Mouse (Mus musculus): Measurements from ENCODE around the gene Higd2a. TPM values are rescaled to one million over a fixed set of nuclear protein-coding genes. Genes with fewer than 3 reads are reported as not detected.
A peak's percentile ranks its signal among the peaks of the same experiment; 100 is the strongest.
"Not testable (repeated sequence)": the region's sequence is repeated elsewhere in the genome, so short reads cannot be mapped to it uniquely, and the experiment has no call there.

Higd2a gene
- polyA plus RNA-seq, 1 experiment from 2014 or later = 183 TPM

DNA sequence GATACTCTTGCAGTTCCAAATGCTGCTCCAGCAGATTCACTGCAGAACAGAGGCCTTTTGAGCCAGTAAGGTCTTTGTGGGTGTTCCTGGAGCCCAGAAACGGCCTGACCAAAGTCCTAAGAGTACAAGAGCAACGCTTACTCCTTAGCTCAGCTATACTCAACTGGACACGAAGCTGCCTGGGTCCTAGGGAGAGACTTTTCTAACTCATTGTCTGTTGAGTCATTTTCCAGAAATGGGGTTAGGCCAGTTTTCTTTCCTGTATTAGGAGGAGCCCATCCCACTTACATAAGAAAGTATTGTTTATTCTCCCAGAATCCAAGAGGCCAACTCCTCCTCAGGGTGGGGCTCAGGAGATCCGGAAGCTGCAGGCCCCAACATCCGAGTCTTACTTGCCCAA is 15.4 kb downstream of the Higd2a start:
- Histone ChIP-seq H3K27ac (no peak overlapping the region), H3K27me3 (peaks cover 5% of the 10 kb centered on the region; the same call in 1 of the 2 replicates), H3K9ac (no peak overlapping the region), H3K4me2 (no peak overlapping the region), H3K4me1 (peaks cover 8% of the 10 kb centered on the region; the same call in 1 of the 2 replicates), H3K36me3 (peaks cover 5% of the 10 kb centered on the region; the same call in 1 of the 2 replicates), H3K4me3 (no peak overlapping the region), H3K9me3 (no peaks in the 10 kb centered on the region)
- WGBS = 68% methylated on average over 5 of the region's 5 CpGs
- ATAC-seq (ENCODE audit: insufficient number of reproducible peaks, insufficient read depth, low FRiP score, low TSS enrichment, low read depth) = no peak

GRCm38 (mm10) chr13:54607204-54607603 is 17.2 kb downstream of the Higd2a start:
- H3K27me3 ChIP-seq = peaks cover 5% of the 10 kb centered on the region; the same call in 1 of the 2 replicates
- no peak overlapping the region for H3K4me3 ChIP-seq
- no peak overlapping the region for H3K27ac ChIP-seq
- H3K9ac ChIP-seq = no peak overlapping the region
- H3K36me3 ChIP-seq = peaks cover 5% of the 10 kb centered on the region; the same call in 1 of the 2 replicates
- no peaks in the 10 kb centered on the region for H3K9me3 ChIP-seq
- 60% methylated on average over 5 of the region's 5 CpGs for WGBS
- ATAC-seq (ENCODE audit: insufficient number of reproducible peaks, insufficient read depth, low FRiP score, low TSS enrichment, low read depth) = no peak
- H3K4me1 ChIP-seq = peaks cover 16% of the 10 kb centered on the region
- H3K4me2 ChIP-seq = no peak overlapping the region

- 64% methylated on average over 3 of the region's 3 CpGs for WGBS
- Histone ChIP-seq H3K27ac (no peak overlapping the region), H3K4me2 (no peak overlapping the region), H3K36me3 (peaks cover 5% of the 10 kb centered on the region; the same call in 1 of the 2 replicates), H3K9ac (no peak overlapping the region), H3K4me3 (no peak overlapping the region), H3K27me3 (peaks cover 5% of the 10 kb centered on the region; the same call in 1 of the 2 replicates), H3K4me1 (peaks cover 16% of the 10 kb centered on the region), H3K9me3 (no peaks in the 10 kb centered on the region)
- ATAC-seq (ENCODE audit: insufficient number of reproducible peaks, insufficient read depth, low FRiP score, low TSS enrichment, low read depth) = no peak
These were observed 18.0 kb downstream of the Higd2a start for GRCm38 (mm10) chr13:54608002-54608401.

DNA sequence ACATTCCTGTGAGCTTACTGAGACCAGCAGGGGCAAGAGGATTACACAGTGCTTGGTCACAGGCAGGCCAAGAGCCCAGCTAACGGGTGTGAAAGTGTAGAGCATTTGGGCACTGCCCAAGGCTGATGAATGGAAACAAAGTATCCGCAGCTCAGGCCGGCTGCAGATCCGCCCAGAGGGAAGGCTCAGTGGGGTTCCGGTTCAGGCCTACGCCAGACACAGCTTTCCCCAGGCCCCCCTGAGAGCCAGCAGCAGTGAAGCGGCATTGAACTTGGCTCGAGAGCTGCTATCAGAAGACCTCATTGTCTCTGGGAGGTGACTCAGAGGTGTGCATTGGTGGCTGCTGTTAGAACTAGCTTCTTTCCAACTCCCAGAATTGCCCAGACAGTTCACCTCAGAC is 18.7 kb downstream of the Higd2a start:
- H3K4me1 ChIP-seq = peaks cover 16% of the 10 kb centered on the region
- ATAC-seq (ENCODE audit: insufficient number of reproducible peaks, insufficient read depth, low FRiP score, low TSS enrichment, low read depth) = no peak
- peaks cover 5% of the 10 kb centered on the region; the same call in 1 of the 2 replicates for H3K36me3 ChIP-seq
- H3K4me2 ChIP-seq = 0 out of 2 replicates have a peak overlapping the region, but pooled peaks have one; percentile 12
- WGBS = 19% methylated on average over 8 of the region's 8 CpGs
- H3K27ac ChIP-seq = no peak overlapping the region
- H3K9ac ChIP-seq = peak overlapping the region; percentile 53; the same call in 1 of the 2 replicates
- peaks cover 5% of the 10 kb centered on the region; the same call in 1 of the 2 replicates for H3K27me3 ChIP-seq
- no peak overlapping the region for H3K4me3 ChIP-seq
- no peaks in the 10 kb centered on the region for H3K9me3 ChIP-seq

- Histone ChIP-seq H3K27ac (no peak overlapping the region), H3K9me3 (no peaks in the 10 kb centered on the region), H3K27me3 (peaks cover 5% of the 10 kb centered on the region; the same call in 1 of the 2 replicates), H3K4me1 (peaks cover 16% of the 10 kb centered on the region), H3K9ac (peak overlapping the region; percentile 53; the same call in 1 of the 2 replicates), H3K36me3 (peaks cover 5% of the 10 kb centered on the region; the same call in 1 of the 2 replicates), H3K4me2 (no peak overlapping the region), H3K4me3 (no peak overlapping the region)
- ATAC-seq (ENCODE audit: insufficient number of reproducible peaks, insufficient read depth, low FRiP score, low TSS enrichment, low read depth) = no peak
- WGBS = 5% methylated on average over 1 of the region's 1 CpGs
These were observed 19.3 kb downstream of the Higd2a start for GRCm38 (mm10) chr13:54609301-54609700.

DNA sequence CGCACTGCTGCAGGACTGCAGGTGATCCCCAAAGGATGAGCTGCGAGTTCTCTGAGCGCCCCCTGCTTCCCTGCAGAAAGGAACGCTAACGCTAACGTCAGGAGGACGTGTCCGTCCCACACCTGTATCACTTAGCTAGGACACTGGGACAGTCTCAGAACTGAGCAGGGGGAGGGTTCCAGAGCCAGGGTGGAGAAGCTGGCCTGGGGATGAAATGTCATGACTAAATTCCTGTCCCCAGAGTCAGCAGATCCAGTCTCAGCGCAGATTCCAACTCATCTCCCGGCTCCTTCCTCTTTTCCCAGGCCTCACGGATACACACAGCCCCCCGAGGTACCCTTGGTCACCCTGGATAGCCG is 20.6 kb downstream of the Higd2a start:
- Histone ChIP-seq H3K36me3 (no peaks in the 10 kb centered on the region), H3K4me1 (peaks cover 16% of the 10 kb centered on the region), H3K27ac (no peak overlapping the region), H3K9me3 (no peaks in the 10 kb centered on the region), H3K4me3 (peak overlapping the region; percentile 71), H3K9ac (peak overlapping the region; percentile 81), H3K27me3 (peaks cover 5% of the 10 kb centered on the region; the same call in 1 of the 2 replicates), H3K4me2 (peak overlapping the region; percentile 94)
- WGBS = 8% methylated on average over 13 of the region's 13 CpGs
- ATAC-seq (ENCODE audit: insufficient number of reproducible peaks, insufficient read depth, low FRiP score, low TSS enrichment, low read depth) = no peak

DNA sequence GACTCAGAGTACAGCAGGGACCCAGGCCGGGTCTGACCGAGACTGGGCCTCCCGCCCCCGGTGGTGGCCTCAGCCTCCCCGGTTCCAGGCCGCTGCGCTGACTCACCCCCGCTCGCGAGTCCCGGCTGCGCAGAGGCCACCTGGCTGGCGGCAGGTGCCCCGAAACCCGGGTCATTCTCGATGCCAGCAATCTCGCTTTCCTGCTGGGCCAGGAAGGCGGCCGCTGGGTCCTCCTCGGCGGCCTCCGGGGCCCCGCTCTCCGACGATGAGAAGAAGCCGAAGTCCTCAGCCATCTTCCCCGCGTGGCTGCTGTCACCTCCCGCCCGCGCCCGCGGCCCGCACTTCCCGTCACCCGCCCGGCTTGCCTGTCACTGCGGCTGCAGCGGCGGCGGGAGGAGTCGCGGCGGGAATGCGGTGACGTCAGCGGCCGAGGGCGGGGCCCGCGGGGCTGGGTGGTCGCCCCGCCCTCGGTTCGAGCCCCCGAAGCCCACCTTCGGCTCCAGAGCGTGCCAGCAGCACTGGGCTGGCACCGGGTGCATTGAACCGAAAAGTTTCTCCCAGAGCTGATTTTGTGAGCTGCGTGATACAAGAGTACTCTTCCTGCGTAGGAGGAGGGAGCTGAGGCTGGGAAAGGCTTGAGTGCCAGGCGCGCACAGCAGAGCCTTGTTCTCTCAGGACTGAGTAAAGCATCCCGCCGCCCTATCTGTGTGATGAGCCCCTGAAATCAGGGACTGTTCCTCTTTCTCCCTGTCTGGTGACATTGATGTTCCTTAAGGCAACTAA is 21.2 kb downstream of the Higd2a start, which contains the start of gene Cltb:
Gene Cltb (minus strand): TSS at position 373 of the 783 bp plus-strand sequence.
- peak within 1 kb of the TSS; percentile 81 for H3K9ac ChIP-seq
- peak within 1 kb of the TSS; percentile 22; the same call in 1 of the 2 replicates for H3K27ac ChIP-seq
- ATAC-seq (ENCODE audit: insufficient number of reproducible peaks, insufficient read depth, low FRiP score, low TSS enrichment, low read depth) = peak; percentile 32; the same call in 1 of the 2 replicates
- H3K36me3 ChIP-seq = no peaks in the 10 kb centered on the region
- H3K4me1 ChIP-seq = peaks cover 16% of the 10 kb centered on the region
- H3K4me3 ChIP-seq = peak within 1 kb of the TSS; percentile 71
- WGBS = 1% methylated on average over 66 of the region's 66 CpGs
- peak within 1 kb of the TSS; percentile 94 for H3K4me2 ChIP-seq
- peaks cover 5% of the 10 kb centered on the region; the same call in 1 of the 2 replicates for H3K27me3 ChIP-seq
- H3K9me3 ChIP-seq = no peaks in the 10 kb centered on the region

DNA sequence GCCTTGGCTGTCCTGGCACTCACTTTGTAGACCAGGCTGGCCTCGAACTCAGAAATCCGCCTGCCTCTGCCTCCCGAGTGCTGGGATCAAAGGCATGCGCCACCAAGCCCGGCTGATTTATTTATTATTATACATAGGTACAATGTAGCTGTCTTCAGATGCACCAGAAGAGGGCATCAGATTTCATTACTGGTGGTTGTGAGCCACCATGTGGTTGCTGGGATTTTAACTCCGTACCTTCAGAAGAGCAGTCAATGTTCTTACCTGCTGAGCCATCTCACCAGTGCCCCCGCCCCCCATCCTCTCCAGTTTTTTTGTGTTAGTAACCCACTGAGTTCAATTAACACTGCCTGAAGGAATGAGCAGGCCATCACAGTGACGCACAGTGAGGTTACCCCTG is 23.1 kb downstream of the Higd2a start:
- 87% methylated on average over 8 of the region's 8 CpGs for WGBS
- not testable (repeated sequence) for H3K9ac ChIP-seq; H3K4me3 ChIP-seq; H3K9me3 ChIP-seq; H3K27me3 ChIP-seq; ATAC-seq (ENCODE audit: insufficient number of reproducible peaks, insufficient read depth, low FRiP score, low TSS enrichment, low read depth); H3K4me2 ChIP-seq; H3K36me3 ChIP-seq; H3K27ac ChIP-seq
- H3K4me1 ChIP-seq = peaks cover 16% of the 10 kb centered on the region

DNA sequence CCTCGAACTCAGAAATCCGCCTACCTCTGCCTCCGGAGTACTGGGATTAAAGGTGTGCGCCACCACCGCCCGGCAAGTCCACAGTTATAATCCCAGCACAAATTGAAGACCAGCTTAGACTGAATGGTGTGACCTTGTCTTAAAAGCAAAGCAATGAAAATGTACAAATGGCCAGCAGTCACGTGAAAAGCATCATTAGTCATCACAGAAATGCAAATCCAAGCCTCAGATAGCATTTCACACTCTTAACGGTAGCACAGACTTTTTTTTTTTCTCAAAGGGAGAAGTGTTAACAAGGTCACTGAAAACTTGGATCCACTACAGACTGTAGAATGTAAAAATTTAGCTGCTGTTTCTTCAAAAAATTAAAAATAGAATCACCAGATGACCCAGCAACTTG is 26.3 kb downstream of the Higd2a start:
- H3K9ac ChIP-seq = no peak overlapping the region
- H3K4me2 ChIP-seq = no peak overlapping the region
- H3K9me3 ChIP-seq = no peaks in the 10 kb centered on the region
- WGBS = 81% methylated on average over 8 of the region's 8 CpGs
- H3K4me3 ChIP-seq = no peak overlapping the region
- H3K36me3 ChIP-seq = no peaks in the 10 kb centered on the region
- ATAC-seq (ENCODE audit: insufficient number of reproducible peaks, insufficient read depth, low FRiP score, low TSS enrichment, low read depth) = no peak
- H3K27me3 ChIP-seq = no peaks in the 10 kb centered on the region
- H3K4me1 ChIP-seq = peaks cover 3% of the 10 kb centered on the region; the same call in 1 of the 2 replicates
- no peak overlapping the region for H3K27ac ChIP-seq

- Histone ChIP-seq H3K9me3 (no peaks in the 10 kb centered on the region), H3K27me3 (no peaks in the 10 kb centered on the region), H3K4me3 (no peak overlapping the region), H3K4me2 (no peak overlapping the region), H3K9ac (no peak overlapping the region), H3K36me3 (no peaks in the 10 kb centered on the region), H3K4me1 (no peaks in the 10 kb centered on the region), H3K27ac (no peak overlapping the region)
- ATAC-seq (ENCODE audit: insufficient number of reproducible peaks, insufficient read depth, low FRiP score, low TSS enrichment, low read depth) = no peak
- WGBS = 56% methylated on average over 6 of the region's 6 CpGs
These were observed 27.0 kb downstream of the Higd2a start for GRCm38 (mm10) chr13:54616998-54617397.

GRCm38 (mm10) chr13:54621155-54621932 is 31.3 kb downstream of the Higd2a start, which contains the start of gene Faf2:
Gene Faf2, plus strand, starts transcription at chr13:54621784.
- H3K36me3 ChIP-seq = 0 out of 2 replicates have a peak, but pooled peaks cover 4% of the 10 kb centered on the region
- H3K27me3 ChIP-seq = no peaks in the 10 kb centered on the region
- peak within 1 kb of the TSS; percentile 77 for H3K4me2 ChIP-seq
- ATAC-seq (ENCODE audit: insufficient number of reproducible peaks, insufficient read depth, low FRiP score, low TSS enrichment, low read depth) = peak; percentile 98
- peak within 1 kb of the TSS; percentile 88 for H3K27ac ChIP-seq
- peaks cover 11% of the 10 kb centered on the region for H3K4me1 ChIP-seq
- H3K4me3 ChIP-seq = peak within 1 kb of the TSS; percentile 94
- no peaks in the 10 kb centered on the region for H3K9me3 ChIP-seq
- H3K9ac ChIP-seq = peak within 1 kb of the TSS; percentile 97
- 10% methylated on average over 44 of the region's 44 CpGs for WGBS
